Mouse (Mus musculus) heart, embryonic 14.5 days (tissue): ENCODE results near the gene 4930404N11Rik. TPM values are rescaled to one million over a fixed set of nuclear protein-coding genes. Genes with fewer than 3 reads are reported as not detected.

Experiments
- ATAC-seq: fragments of 200-750 bp; cut with Nextera tagmentation; 2 replicates; pipeline ENCODE4 v1.8.0; 2017; ENCODE audit warnings: low read depth, moderate TSS enrichment; ENCODE audit not compliant: insufficient number of reproducible peaks, insufficient read depth, low FRiP score
- H3K27ac ChIP-seq, 2 experiments: fragments of 200-500 bp in 1 of 2; fragments of 300-500 bp in 1 of 2; sonication (generic) in 1 of 2; replicated peaks in 1 of 2; 2 replicates each; pipeline ENCODE4 v1.5.1; 2012 to 2014; ENCODE audit warnings: low read depth in 2 of 2, low read length in 2 of 2, control low read depth in 1 of 2, mild to moderate bottlenecking in 1 of 2, mixed read lengths in 1 of 2; ENCODE audit not compliant: control insufficient read depth in 1 of 2, insufficient read depth in 1 of 2
- H3K27me3 ChIP-seq: fragments of 300-500 bp; sonication (generic); 2 replicates; pipeline ENCODE4 v1.6.1; 2014; ENCODE audit warnings: mild to moderate bottlenecking, low read length, control low read depth; ENCODE audit not compliant: control insufficient read depth, insufficient read depth
- H3K36me3 ChIP-seq: fragments of 300-500 bp; sonication (generic); 2 replicates; pipeline ENCODE4 v1.6.1; 2014; ENCODE audit warnings: mild to moderate bottlenecking, control low read depth, low read length, mixed read lengths; ENCODE audit not compliant: control insufficient read depth, insufficient read depth
- H3K4me1 ChIP-seq, 2 experiments: fragments of 200-500 bp in 1 of 2; fragments of 300-500 bp in 1 of 2; sonication (generic) in 1 of 2; 2 replicates each; pipeline ENCODE4 v1.6.1; 2012 to 2014; ENCODE audit warnings: low read length in 2 of 2, control low read depth in 1 of 2, mixed read lengths in 1 of 2; ENCODE audit not compliant: control insufficient read depth in 2 of 2, insufficient read depth in 2 of 2
- H3K4me2 ChIP-seq: fragments of 300-500 bp; sonication (generic); 2 replicates; pipeline ENCODE4 v1.6.1; 2014; ENCODE audit warnings: mild to moderate bottlenecking, low read length
- H3K4me3 ChIP-seq, 2 experiments: fragments of 200-500 bp in 1 of 2; fragments of 300-500 bp in 1 of 2; sonication (generic) in 1 of 2; 2 replicates each; pipeline ENCODE4 v1.5.1; 2012 to 2014; ENCODE audit warnings: low read length in 2 of 2, mild to moderate bottlenecking in 2 of 2, control low read depth in 1 of 2, low read depth in 1 of 2, moderate library complexity in 1 of 2; ENCODE audit not compliant: control insufficient read depth in 1 of 2, insufficient read depth in 1 of 2
- H3K9ac ChIP-seq: fragments of 300-500 bp; sonication (generic); 2 replicates; pipeline ENCODE4 v1.6.1; 2014; ENCODE audit warnings: mild to moderate bottlenecking, low read length
- H3K9me3 ChIP-seq: fragments of 300-500 bp; sonication (generic); 2 replicates; pipeline ENCODE4 v1.6.1; 2016; ENCODE audit warnings: low read length, control low read depth; ENCODE audit not compliant: control insufficient read depth
- WGBS: fragments of 180-500 bp; shearing (Covaris S2); extraction: QIAGEN DNeasy Blood & Tissue Kit; methylation state at CpG from one replicate; pipeline ENCODE4 v1.1.7; 2014; 5-methylcytosine and 5-hydroxymethylcytosine counted together
- polyA plus RNA-seq: library from polyadenylated mRNA; unstranded; fragments of >200 nt; fragmentation: Nextera tagmentation; extraction: Ambion mirVana; gene quantifications from 2 replicates; pipeline ENCODE4 v1.2.1, GENCODE M21; 2014

Gene 4930404N11Rik
- polyA plus RNA-seq, 1 experiment from 2014 or later: 0.38 TPM

GRCm38 (mm10) chr10:81400371-81401204, 35.0 kb upstream of the 4930404N11Rik start:
- H3K27ac ChIP-seq: no peak overlapping the region
- H3K9ac ChIP-seq: no peak overlapping the region
- peaks cover 78% of the 10 kb centered on the region for H3K36me3 ChIP-seq
- no peak for ATAC-seq
- H3K4me1 ChIP-seq: peaks cover 19 to 32% of the 10 kb centered on the region in 2 experiments
- no peaks in the 10 kb centered on the region for H3K9me3 ChIP-seq
- no peak overlapping the region for H3K4me2 ChIP-seq
- no peaks in the 10 kb centered on the region for H3K27me3 ChIP-seq
- WGBS: 65% methylated on average over 22 of the region's 22 CpGs
- H3K4me3 ChIP-seq: no peak overlapping the region

GRCm38 (mm10) chr10:81399798-81400308, 34.2 kb upstream of the 4930404N11Rik start:
- Histone ChIP-seq H3K36me3 (peaks cover 71% of the 10 kb centered on the region), H3K9ac (no peak overlapping the region)
- 76% methylated on average over 18 of the region's 18 CpGs for WGBS

GRCm38 (mm10) chr10:81399296-81399695, 33.7 kb upstream of the 4930404N11Rik start:
- H3K9ac ChIP-seq: no peak overlapping the region
- H3K4me1 ChIP-seq: peaks cover 19 to 32% of the 10 kb centered on the region in 2 experiments
- 77% methylated on average over 5 of the region's 5 CpGs for WGBS
- H3K27me3 ChIP-seq: no peaks in the 10 kb centered on the region
- no peak for ATAC-seq
- no peak overlapping the region for H3K27ac ChIP-seq
- H3K4me3 ChIP-seq: no peak overlapping the region
- peaks cover 65% of the 10 kb centered on the region for H3K36me3 ChIP-seq
- H3K9me3 ChIP-seq: no peaks in the 10 kb centered on the region
- H3K4me2 ChIP-seq: no peak overlapping the region

More at GRCm38 (mm10) chr10:81399798-81400308, 34.2 kb upstream of the 4930404N11Rik start:
- Histone ChIP-seq H3K4me1 (peaks cover 19 to 32% of the 10 kb centered on the region in 2 experiments), H3K27ac (no peak overlapping the region), H3K27me3 (no peaks in the 10 kb centered on the region), H3K4me3 (no peak overlapping the region), H3K4me2 (no peak overlapping the region), H3K9me3 (no peaks in the 10 kb centered on the region)
- no peak for ATAC-seq

GRCm38 (mm10) chr10:81396749-81397148, 31.1 kb upstream of the 4930404N11Rik start:
- Histone ChIP-seq H3K36me3 (peaks cover 47% of the 10 kb centered on the region), H3K4me3 (no peak overlapping the region), H3K27me3 (no peaks in the 10 kb centered on the region), H3K4me1 (peaks cover 16 to 27% of the 10 kb centered on the region in 2 experiments), H3K4me2 (no peak overlapping the region), H3K9ac (no peak overlapping the region), H3K9me3 (no peaks in the 10 kb centered on the region), H3K27ac (no peak overlapping the region)
- 79% methylated on average over 5 of the region's 5 CpGs for WGBS
- no peak for ATAC-seq

- no peak for ATAC-seq
- H3K4me1 ChIP-seq: peaks cover 8 to 18% of the 10 kb centered on the region in 2 experiments; a peak in 3 of 4 replicates
- H3K9me3 ChIP-seq: no peaks in the 10 kb centered on the region
- H3K4me3 ChIP-seq: no peak overlapping the region
- no peak overlapping the region for H3K4me2 ChIP-seq
- no peak overlapping the region for H3K27ac ChIP-seq
- H3K27me3 ChIP-seq: no peaks in the 10 kb centered on the region
- H3K9ac ChIP-seq: no peak overlapping the region
- H3K36me3 ChIP-seq: peaks cover 43% of the 10 kb centered on the region
- WGBS: 89% methylated on average over 4 of the region's 4 CpGs
These were observed 30.2 kb upstream of the 4930404N11Rik start for GRCm38 (mm10) chr10:81395865-81396264.

GRCm38 (mm10) chr10:81395127-81395526, 29.5 kb upstream of the 4930404N11Rik start:
- Histone ChIP-seq H3K36me3 (peaks cover 36% of the 10 kb centered on the region), H3K27ac (no peak overlapping the region), H3K4me2 (no peak overlapping the region), H3K4me3 (no peak overlapping the region), H3K9me3 (no peaks in the 10 kb centered on the region), H3K27me3 (no peaks in the 10 kb centered on the region), H3K9ac (no peak overlapping the region), H3K4me1 (peaks cover 7 to 17% of the 10 kb centered on the region in 2 experiments; a peak in 3 of 4 replicates)
- WGBS: 12% methylated on average over 5 of the region's 5 CpGs
- no peak for ATAC-seq

- no peak for ATAC-seq
- 8% methylated on average over 19 of the region's 19 CpGs for WGBS
- H3K4me1 ChIP-seq: peaks cover 10 to 30% of the 10 kb centered on the region in 2 experiments
- H3K9ac ChIP-seq: peak overlapping the region; percentile 69
- peaks cover 29% of the 10 kb centered on the region for H3K36me3 ChIP-seq
- no peaks in the 10 kb centered on the region for H3K9me3 ChIP-seq
- no peaks in the 10 kb centered on the region for H3K27me3 ChIP-seq
- H3K4me3 ChIP-seq: peak overlapping the region; percentile 30 to 31
- peak overlapping the region; percentile 21 to 53; a peak in 3 of 4 replicates for H3K27ac ChIP-seq
- peak overlapping the region; percentile 71 for H3K4me2 ChIP-seq
These were observed 27.9 kb upstream of the 4930404N11Rik start for GRCm38 (mm10) chr10:81393456-81394063.
